Mouse (Mus musculus) small intestine, adult 2 months (tissue): ENCODE measurements around the gene Sema3c.

Source experiments
- CTCF ChIP-seq: fragments of 200-500 bp; IDR thresholded peaks from 2 replicates; pipeline ENCODE4 v1.5.1; 2012; ENCODE audit warnings: low read depth, mild to moderate bottlenecking, control low read depth, inconsistent platforms, low read length, moderate library complexity, mixed read lengths; ENCODE audit not compliant: insufficient replicate concordance, insufficient read length; ENCODE audit errors: extremely low read depth
- POLR2A ChIP-seq: fragments of 200-500 bp; IDR thresholded peaks from 2 replicates; pipeline ENCODE4 v1.6.1; 2012; ENCODE audit warnings: low read depth, mild to moderate bottlenecking, control low read depth, inconsistent platforms, low read length, moderate library complexity

GRCm38 (mm10) chr5:17601700-17602099 is 27.6 kb downstream of the Sema3c start:
- TF ChIP-seq CTCF (no peak), POLR2A (no peak)
